Mouse (Mus musculus): ENCODE results near the gene Kat2a. TPM values are rescaled to one million over a fixed set of nuclear protein-coding genes. Genes with fewer than 3 reads are reported as not detected.

The Kat2a gene
- total and polyA plus RNA-seq, 3 experiments, result 59.6 to 143 (median 63.7) TPM

DNA sequence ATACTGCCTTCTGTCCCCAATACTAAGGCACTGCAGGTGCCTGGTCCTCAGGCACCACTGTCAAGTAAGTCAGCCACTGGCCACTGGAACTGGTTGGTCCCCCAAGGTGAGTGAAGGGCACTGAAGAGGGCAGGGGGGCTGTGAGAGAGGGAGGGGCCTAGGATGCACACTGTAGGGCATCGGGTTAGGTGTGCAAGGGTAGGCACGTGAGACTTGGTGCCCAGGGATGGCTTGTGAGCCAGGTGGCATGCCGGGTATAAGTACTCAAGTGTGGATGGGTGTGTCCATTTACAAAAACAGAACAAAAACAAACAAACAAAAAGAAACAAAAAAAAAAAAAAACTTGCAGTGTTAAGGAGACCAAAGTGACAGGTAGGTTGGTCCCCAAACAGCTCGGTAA lies 23.8 kb downstream of the Kat2a start:
- no peaks in the 10 kb centered on the region for H3K9me3 ChIP-seq (replicated peaks; ENCODE audit: insufficient read depth, low read length)
- H3K4me3 ChIP-seq (ENCODE audit: control insufficient read depth in 1 of 2, insufficient read depth in 1 of 2, low read depth in 2 of 2, low read length in 2 of 2), result no peak overlapping the region
- H3K9ac ChIP-seq (ENCODE audit: control insufficient read depth, low read depth, low read length, poor library complexity, severe bottlenecking), result no peak overlapping the region
- TF ChIP-seq E2F4 (IDR thresholded peaks at IDR 0.05; ENCODE audit: borderline replicate concordance, low read depth, low read length), result no peak
- TF ChIP-seq TAL1 (IDR thresholded peaks at IDR 0.05; ENCODE audit: low read length), result no peak
- TF ChIP-seq MAZ (IDR thresholded peaks at IDR 0.05; ENCODE audit: low read depth, low read length), result no peak
- TF ChIP-seq USF1 (IDR thresholded peaks at IDR 0.05; ENCODE audit: low read depth, low read length), result no peak
- no peak for TF ChIP-seq GATA1 (IDR thresholded peaks at IDR 0.05; ENCODE audit: low read depth, low read length)
- no peak for TF ChIP-seq ZC3H11A (IDR thresholded peaks at IDR 0.05; ENCODE audit: low read depth, low read length)
- TF ChIP-seq ZMIZ1 (IDR thresholded peaks at IDR 0.05; ENCODE audit: low read depth, low read length), result no peak
- no peak for TF ChIP-seq MEF2A (IDR thresholded peaks at IDR 0.05; ENCODE audit: extremely low read depth, insufficient replicate concordance, low read depth, low read length, poor library complexity, severe bottlenecking)
- no peak for TF ChIP-seq ZKSCAN1 (IDR thresholded peaks at IDR 0.05; ENCODE audit: low read depth, low read length)
- TF ChIP-seq GABPA (IDR thresholded peaks at IDR 0.05; ENCODE audit: low read depth, low read length), result no peak
- no peak for TF ChIP-seq POLR2AphosphoS2 (IDR thresholded peaks at IDR 0.05; ENCODE audit: low read length)
- TF ChIP-seq SMC3 (IDR thresholded peaks at IDR 0.05; ENCODE audit: low read depth, low read length), result no peak
- no peak for TF ChIP-seq RAD21 (IDR thresholded peaks at IDR 0.05; ENCODE audit: low read depth, low read length)
- TF ChIP-seq HCFC1 (IDR thresholded peaks at IDR 0.05; ENCODE audit: low read depth, low read length), result no peak
- peaks cover 3 to 13% of the 10 kb centered on the region in 2 experiments; a peak in 3 of 4 replicates for H3K27me3 ChIP-seq (ENCODE audit: control insufficient read depth in 1 of 2, insufficient read depth in 2 of 2, low read length in 2 of 2)
- H3K79me2 ChIP-seq (ENCODE audit: control insufficient read depth, insufficient read depth, low read length, poor library complexity), result no peaks in the 10 kb centered on the region
- no peak overlapping the region for H3K27ac ChIP-seq (ENCODE audit: control insufficient read depth, low read depth, low read length)
- peaks cover 2 to 8% of the 10 kb centered on the region in 2 experiments; a peak in 2 of 4 replicates for H3K4me1 ChIP-seq (ENCODE audit: control insufficient read depth in 1 of 2, insufficient read depth in 2 of 2, low read length in 2 of 2)
- DNase-seq (ENCODE audit: low read depth, low spot score), result no peak
- H3K36me3 ChIP-seq (ENCODE audit: control insufficient read depth in 1 of 2, insufficient read depth in 2 of 2, low read length in 2 of 2), result no peaks in the 10 kb centered on the region

DNA sequence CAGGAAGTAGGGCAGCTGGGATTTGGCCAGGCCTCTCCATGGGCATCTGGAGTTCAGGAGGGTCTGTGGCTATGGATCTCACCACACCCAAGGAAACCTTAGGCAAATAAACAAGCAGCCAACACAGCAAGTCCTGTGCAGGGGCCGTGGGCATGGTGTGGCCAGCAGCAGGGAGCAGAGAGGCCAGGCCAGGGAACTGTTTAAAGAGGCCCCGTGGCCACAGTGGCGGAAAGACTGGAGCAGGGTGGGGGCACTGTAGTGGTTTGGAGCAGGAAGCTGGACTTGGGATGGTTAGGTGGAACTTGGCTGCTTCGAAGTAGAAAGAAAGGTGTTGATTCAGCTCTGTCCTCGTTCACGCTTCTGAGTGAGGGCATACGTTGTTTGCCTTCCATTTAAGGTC lies 25.0 kb downstream of the Kat2a start:
- Histone ChIP-seq H3K79me2 (ENCODE audit: control insufficient read depth, insufficient read depth, low read length, poor library complexity) (no peaks in the 10 kb centered on the region), H3K4me3 (ENCODE audit: control insufficient read depth in 1 of 2, insufficient read depth in 1 of 2, low read depth in 2 of 2, low read length in 2 of 2) (no peak overlapping the region), H3K27ac (ENCODE audit: control insufficient read depth, low read depth, low read length) (no peak overlapping the region), H3K36me3 (ENCODE audit: control insufficient read depth in 1 of 2, insufficient read depth in 2 of 2, low read length in 2 of 2) (no peaks in the 10 kb centered on the region), H3K27me3 (ENCODE audit: control insufficient read depth in 1 of 2, insufficient read depth in 2 of 2, low read length in 2 of 2) (peaks cover 5 to 16% of the 10 kb centered on the region in 2 experiments), H3K9me3 (replicated peaks; ENCODE audit: insufficient read depth, low read length) (no peaks in the 10 kb centered on the region), H3K9ac (ENCODE audit: control insufficient read depth, low read depth, low read length, poor library complexity, severe bottlenecking) (no peak overlapping the region), H3K4me1 (ENCODE audit: control insufficient read depth in 1 of 2, insufficient read depth in 2 of 2, low read length in 2 of 2) (peaks cover 0 to 8% of the 10 kb centered on the region in 2 experiments; a peak in 2 of 4 replicates)
- DNase-seq (ENCODE audit: low read depth, low spot score), result no peak
- TF ChIP-seq BHLHE40 (IDR thresholded peaks at IDR 0.05; ENCODE audit: borderline replicate concordance, low read depth, low read length) (no peak), MAZ (IDR thresholded peaks at IDR 0.05; ENCODE audit: low read depth, low read length) (no peak), USF1 (IDR thresholded peaks at IDR 0.05; ENCODE audit: low read depth, low read length) (no peak), CHD2 (IDR thresholded peaks at IDR 0.05; ENCODE audit: low read length) (no peak), ZC3H11A (IDR thresholded peaks at IDR 0.05; ENCODE audit: low read depth, low read length) (no peak)

Measured in MEL (cell line).